Mouse (Mus musculus) liver, adult 10 weeks (tissue): ENCODE measurements around the gene Sipa1l3. TPM values are rescaled to one million over a fixed set of nuclear protein-coding genes. Genes with fewer than 3 reads are reported as not detected.

Source experiments
- polyA plus RNA-seq: library from polyadenylated mRNA; stranded (reverse); fragments of 350-450 nt; fragmentation: Illumina TruSeq; extraction: RNeasy Lipid Tissue Mini Kit (QIAGEN cat#74804); gene quantifications from one replicate; pipeline ENCODE4 v1.2.3, GENCODE M21; 2014; ENCODE audit warnings: low read depth, low replicate concordance

Sipa1l3 gene
- polyA plus RNA-seq = 1.5 TPM

DNA sequence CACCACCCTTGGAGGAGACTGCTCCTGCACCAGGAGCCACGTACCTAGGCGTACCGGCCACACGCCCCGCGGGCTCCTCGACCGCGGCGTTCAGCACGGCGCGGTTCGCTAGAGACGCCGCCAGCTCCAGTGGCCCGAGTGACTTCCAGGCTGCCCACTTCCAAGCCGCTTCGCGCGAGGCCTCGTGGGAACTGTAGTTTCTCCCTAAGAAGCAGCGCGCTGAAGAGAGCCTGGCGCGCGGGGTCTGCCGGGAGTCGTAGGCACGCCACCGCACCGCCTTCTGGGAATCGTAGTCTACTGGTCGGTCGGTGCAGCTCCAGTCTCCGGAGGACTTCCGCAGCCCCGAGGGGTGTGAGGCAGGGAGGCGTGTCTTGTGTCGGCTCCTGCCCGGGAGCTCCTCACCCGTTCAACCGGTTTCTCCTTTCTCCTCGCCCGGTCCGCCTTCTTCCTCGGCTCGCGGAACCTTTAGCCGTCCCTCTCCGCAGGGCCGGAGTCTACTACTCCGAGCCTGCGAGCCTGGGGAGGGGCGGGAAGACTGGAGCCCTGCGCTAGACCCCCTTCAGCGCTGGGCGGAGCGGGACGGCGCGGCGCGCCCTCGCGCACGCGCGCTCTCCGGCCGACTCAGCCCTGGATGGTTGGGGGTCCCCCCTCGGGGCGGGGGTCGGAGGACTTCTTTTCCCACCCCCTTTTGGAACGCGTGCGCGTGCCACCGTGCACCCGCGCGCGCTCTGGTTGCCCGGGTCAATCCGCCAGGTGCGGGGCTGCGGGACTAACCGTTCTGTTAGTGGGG lies at the start of gene Sipa1l3:
Gene Sipa1l3 (minus strand): TSS at position 221 of the 790 bp plus-strand sequence.

DNA sequence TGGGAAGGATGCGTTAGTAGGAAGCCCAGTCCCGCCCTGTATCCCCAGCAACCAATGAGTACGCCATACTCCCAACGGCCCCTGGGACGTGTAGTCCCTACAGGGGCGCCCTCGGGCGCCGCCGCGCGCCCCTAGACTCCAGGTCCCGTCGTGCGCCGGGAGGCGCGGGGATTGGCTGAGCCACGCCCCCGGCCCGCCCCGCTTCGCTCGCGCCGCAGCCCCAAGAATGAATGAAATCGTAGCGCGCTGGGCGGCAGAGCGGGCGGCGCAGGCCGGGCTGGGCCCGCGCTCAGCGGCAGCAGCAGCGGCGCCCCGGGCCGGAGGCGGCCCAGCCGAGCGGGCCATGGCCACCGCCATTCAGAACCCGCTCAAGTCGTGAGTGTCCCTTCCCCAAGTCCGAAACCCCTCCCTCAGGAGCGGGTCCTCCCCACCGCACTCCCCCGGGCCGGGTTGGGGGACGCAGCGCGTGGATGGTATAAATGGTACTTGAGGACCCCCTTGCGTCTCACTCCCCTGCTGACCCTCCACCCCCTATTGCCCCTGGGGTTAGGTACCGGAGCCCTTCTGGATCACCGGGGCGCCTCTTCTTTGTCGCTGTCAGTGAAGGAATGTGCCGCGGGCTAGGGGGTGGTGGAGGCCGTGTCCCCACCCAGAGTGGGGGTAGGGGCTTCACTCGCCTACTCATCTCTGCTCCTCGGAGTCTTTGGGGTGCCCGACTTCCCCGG lies 214.5 kb downstream of the Sipa1l3 start, which contains the start of gene Dpf1:
Gene Dpf1 (plus strand): TSS at position 214 of the 725 bp plus-strand sequence.

DNA sequence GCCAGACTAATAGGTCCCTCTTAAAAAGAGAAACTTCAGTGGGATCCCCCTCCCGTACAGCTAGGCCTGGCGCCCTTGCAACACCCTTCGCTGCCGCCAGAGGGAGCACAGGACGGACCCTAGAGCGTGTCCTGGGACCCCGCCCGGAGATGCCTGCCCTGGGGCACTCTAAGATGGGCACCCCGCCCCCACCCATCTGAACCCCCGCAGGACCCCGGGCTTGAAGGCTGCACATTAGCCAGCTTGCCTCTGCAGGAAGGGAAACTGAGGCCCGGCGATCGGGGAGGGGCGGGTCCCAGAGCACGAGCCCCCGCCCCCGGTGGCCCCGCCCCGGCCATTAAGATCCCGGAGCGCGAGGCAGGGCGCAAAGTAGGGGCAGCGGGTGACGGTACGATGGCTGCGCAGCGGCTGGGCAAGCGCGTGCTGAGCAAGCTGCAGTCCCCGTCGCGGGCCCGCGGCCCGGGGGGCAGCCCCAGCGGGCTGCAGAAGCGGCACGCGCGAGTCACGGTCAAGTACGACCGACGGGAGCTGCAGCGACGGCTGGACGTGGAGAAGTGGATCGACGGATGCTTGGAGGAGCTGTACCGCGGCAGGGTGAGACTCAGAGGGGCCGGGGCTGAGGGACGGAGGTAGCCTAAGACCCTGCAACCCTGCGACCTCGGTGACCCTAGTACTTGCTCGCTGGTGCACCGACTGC lies 229.4 kb downstream of the Sipa1l3 start, which contains the start of gene Ppp1r14a:
Gene Ppp1r14a (plus strand): TSS at position 367 of the 697 bp plus-strand sequence.

DNA sequence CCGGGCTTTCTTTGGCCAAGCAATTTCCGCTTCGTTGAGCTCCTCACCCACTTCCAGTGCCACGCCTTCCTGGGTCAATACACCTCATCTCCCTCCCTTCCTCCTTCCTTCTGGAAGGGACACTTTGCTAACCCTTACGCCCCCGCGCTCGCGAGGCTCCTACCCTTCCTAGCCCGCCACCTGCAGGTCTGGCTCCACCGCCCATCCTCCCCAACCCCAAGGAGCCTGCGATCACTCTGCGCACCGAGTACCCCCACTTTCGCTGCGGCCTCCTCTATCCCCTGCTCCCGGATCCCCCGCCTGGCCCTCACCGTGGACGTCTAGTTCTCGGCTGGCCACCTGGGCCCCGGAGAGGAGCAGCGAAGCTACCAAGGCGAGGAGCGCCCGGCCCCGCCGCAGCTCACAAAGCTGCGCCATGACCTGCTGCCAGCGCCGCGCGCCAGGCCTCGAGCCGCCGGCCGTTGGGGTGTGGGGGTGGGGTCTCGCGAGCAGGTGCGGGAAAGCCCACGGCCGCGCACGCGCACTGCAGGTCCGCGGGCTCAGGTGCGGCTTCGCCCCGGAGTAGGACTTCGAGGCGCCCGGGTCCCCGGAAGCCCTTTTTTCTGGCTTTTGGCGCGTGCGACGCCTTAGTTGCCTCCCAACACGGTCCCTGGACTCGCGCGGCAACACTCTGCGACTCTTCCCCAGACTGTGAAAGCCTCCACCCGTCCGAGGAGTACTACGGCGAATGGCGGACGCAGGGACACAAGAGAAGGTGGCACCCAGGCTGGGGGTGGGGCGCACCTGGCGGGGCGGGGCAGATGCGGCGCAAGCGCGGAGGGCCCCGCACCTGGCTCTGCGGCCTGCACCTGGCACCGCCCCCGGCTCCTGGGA lies 237.0 kb downstream of the Sipa1l3 start, which contains the start of gene Spint2:
Gene Spint2 (minus strand): TSS at position 712 of the 873 bp plus-strand sequence.

Other genes starting within 250 kb of the Sipa1l3 start
- gene Spint2, start 236.7 kb downstream of the Sipa1l3 start, polyA plus RNA-seq = 13.1 TPM
- gene Ppp1r14a, start 229.3 kb downstream of the Sipa1l3 start, polyA plus RNA-seq = not detected
- gene Dpf1, start 214.7 kb downstream of the Sipa1l3 start, polyA plus RNA-seq = not detected
- gene Catsperg2, start 208.4 kb upstream of the Sipa1l3 start, polyA plus RNA-seq = not detected
- 3.2 TPM for gene Zfp84, start 249.9 kb upstream of the Sipa1l3 start, polyA plus RNA-seq